Mouse (Mus musculus) testis, adult 2 months (tissue): ENCODE results near the gene Slc51b. TPM values are rescaled to one million over a fixed set of nuclear protein-coding genes. Genes with fewer than 3 reads are reported as not detected.
A peak's percentile ranks its signal among the peaks of the same experiment; 100 is the strongest.

Experiments used
- H3K27ac ChIP-seq: fragments of 200-500 bp; 2 replicates; pipeline ENCODE4 v1.5.1; 2012; ENCODE audit warnings: low read depth, low read length; ENCODE audit not compliant: control insufficient read depth, insufficient read depth
- H3K27me3 ChIP-seq: fragments of 200-500 bp; 2 replicates; pipeline ENCODE4 v1.6.1; 2012; ENCODE audit warnings: mild to moderate bottlenecking, low read length, moderate library complexity; ENCODE audit not compliant: control insufficient read depth, insufficient read depth
- H3K36me3 ChIP-seq: fragments of 200-500 bp; 2 replicates; pipeline ENCODE4 v1.6.1; 2012; ENCODE audit warnings: mild to moderate bottlenecking, low read length; ENCODE audit not compliant: control insufficient read depth, insufficient read depth
- H3K4me1 ChIP-seq: fragments of 200-500 bp; 2 replicates; pipeline ENCODE4 v1.6.1; 2012; ENCODE audit warnings: low read length; ENCODE audit not compliant: control insufficient read depth, insufficient read depth
- H3K4me3 ChIP-seq: fragments of 200-500 bp; 2 replicates; pipeline ENCODE4 v1.5.1; 2012; ENCODE audit warnings: low read depth, mild to moderate bottlenecking, low read length, moderate library complexity, mixed read lengths; ENCODE audit not compliant: control insufficient read depth
- CTCF ChIP-seq: fragments of 200-500 bp; IDR thresholded peaks from 2 replicates; pipeline ENCODE4 v1.5.1; 2012; ENCODE audit warnings: low read depth, mild to moderate bottlenecking, inconsistent platforms, low read length, moderate library complexity; ENCODE audit not compliant: control insufficient read depth, insufficient read depth, insufficient replicate concordance
- POLR2A ChIP-seq: fragments of 200-500 bp; IDR thresholded peaks from 2 replicates; pipeline ENCODE4 v1.6.1; 2012; ENCODE audit warnings: low read depth, mild to moderate bottlenecking, inconsistent platforms, low read length, moderate library complexity; ENCODE audit not compliant: control insufficient read depth
- polyA plus RNA-seq: library from polyadenylated mRNA; depleted of rRNA; stranded (reverse); fragments of >200 nt; gene quantifications from 2 replicates; pipeline ENCODE4 v1.2.3, GENCODE M21; 2012

Slc51b gene
- polyA plus RNA-seq, 1 experiment = not detected

GRCm38 (mm10) chr9:65458975-65459374 is 36.2 kb upstream of the Slc51b start:
- Histone ChIP-seq H3K27ac (no peak overlapping the region), H3K27me3 (no peaks in the 10 kb centered on the region), H3K4me3 (no peak overlapping the region), H3K4me1 (peaks cover 11% of the 10 kb centered on the region), H3K36me3 (no peaks in the 10 kb centered on the region)
- no peak for TF ChIP-seq CTCF

DNA sequence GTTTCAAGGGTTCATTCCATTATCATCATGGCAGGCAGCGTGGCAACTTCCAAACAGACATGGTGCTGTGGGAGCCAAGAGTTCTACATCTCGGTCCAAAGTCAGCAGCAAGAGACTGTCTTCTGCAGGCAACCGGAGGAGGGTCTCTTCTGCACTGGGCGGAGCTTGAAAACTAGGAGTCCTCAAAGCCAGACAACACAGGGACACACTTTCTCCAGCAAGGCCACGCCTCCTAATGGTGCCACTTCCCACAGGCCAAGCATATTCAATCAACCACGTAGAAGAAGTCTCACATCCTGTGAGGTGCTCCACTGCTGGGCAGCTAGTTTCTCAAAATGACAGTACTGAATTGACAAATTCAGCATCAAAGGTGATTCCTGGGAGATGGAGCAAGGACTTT is 25.2 kb upstream of the Slc51b start:
- no peak overlapping the region for H3K4me3 ChIP-seq
- no peaks in the 10 kb centered on the region for H3K4me1 ChIP-seq
- H3K36me3 ChIP-seq = no peaks in the 10 kb centered on the region
- TF ChIP-seq POLR2A (no peak), CTCF (no peak)
- no peaks in the 10 kb centered on the region for H3K27me3 ChIP-seq
- H3K27ac ChIP-seq = no peak overlapping the region

DNA sequence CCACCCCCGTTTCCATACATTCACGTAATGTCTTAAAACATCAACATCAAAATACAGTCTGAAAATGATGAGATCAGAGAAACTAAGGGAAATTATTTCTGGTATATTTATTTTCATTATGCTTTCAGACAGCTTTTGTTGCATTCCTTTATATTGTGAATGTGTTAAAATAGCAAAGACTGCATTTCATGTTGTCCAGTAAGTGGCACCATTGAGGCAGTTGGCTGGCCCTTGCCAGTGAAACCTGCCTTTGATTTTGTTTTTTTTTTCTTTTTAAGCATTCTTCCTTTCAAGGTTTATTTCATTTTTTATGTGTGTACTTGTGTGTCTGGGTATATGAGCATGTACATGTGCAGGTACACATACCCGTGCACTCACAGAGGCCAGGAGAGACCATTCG is 21.9 kb upstream of the Slc51b start:
- Histone ChIP-seq H3K27me3 (no peaks in the 10 kb centered on the region), H3K4me3 (no peak overlapping the region), H3K4me1 (no peaks in the 10 kb centered on the region), H3K36me3 (no peaks in the 10 kb centered on the region), H3K27ac (no peak overlapping the region)
- no peak for TF ChIP-seq POLR2A
- TF ChIP-seq CTCF = no peak

- Histone ChIP-seq H3K4me1 (peaks cover 5% of the 10 kb centered on the region), H3K27me3 (no peaks in the 10 kb centered on the region), H3K27ac (peak within 1 kb of the TSS; percentile 39), H3K36me3 (no peaks in the 10 kb centered on the region), H3K4me3 (peak within 1 kb of the TSS; percentile 96)
- TF ChIP-seq CTCF = 0 out of 2 replicates have a peak, but pooled peaks have one; percentile 12
- TF ChIP-seq POLR2A = peak; percentile 96
These were observed 13.0 kb upstream of the Slc51b start, which contains the start of gene Mtfmt for GRCm38 (mm10) chr9:65435671-65436301. Gene Mtfmt (plus strand): TSS chr9:65435782.

- peaks cover 5% of the 10 kb centered on the region for H3K4me1 ChIP-seq
- no peaks in the 10 kb centered on the region for H3K27me3 ChIP-seq
- TF ChIP-seq CTCF (no peak), POLR2A (no peak)
- H3K4me3 ChIP-seq = no peak overlapping the region
- H3K27ac ChIP-seq = 0 out of 2 replicates have a peak overlapping the region, but pooled peaks have one; percentile 15
- no peaks in the 10 kb centered on the region for H3K36me3 ChIP-seq
These were observed 12.5 kb upstream of the Slc51b start for GRCm38 (mm10) chr9:65435211-65435610.

- H3K36me3 ChIP-seq = no peaks in the 10 kb centered on the region
- H3K4me1 ChIP-seq = peaks cover 5% of the 10 kb centered on the region
- no peaks in the 10 kb centered on the region for H3K27me3 ChIP-seq
- H3K27ac ChIP-seq = no peak overlapping the region
- H3K4me3 ChIP-seq = no peak overlapping the region
- TF ChIP-seq CTCF (peak; percentile 59), POLR2A (no peak)
These were observed 11.4 kb upstream of the Slc51b start for GRCm38 (mm10) chr9:65434140-65434539.

GRCm38 (mm10) chr9:65432236-65432635 is 9.5 kb upstream of the Slc51b start:
- TF ChIP-seq CTCF (peak; percentile 85), POLR2A (no peak)
- H3K27ac ChIP-seq = no peak overlapping the region
- no peak overlapping the region for H3K4me3 ChIP-seq
- H3K27me3 ChIP-seq = no peaks in the 10 kb centered on the region
- H3K36me3 ChIP-seq = no peaks in the 10 kb centered on the region
- H3K4me1 ChIP-seq = peaks cover 5% of the 10 kb centered on the region

DNA sequence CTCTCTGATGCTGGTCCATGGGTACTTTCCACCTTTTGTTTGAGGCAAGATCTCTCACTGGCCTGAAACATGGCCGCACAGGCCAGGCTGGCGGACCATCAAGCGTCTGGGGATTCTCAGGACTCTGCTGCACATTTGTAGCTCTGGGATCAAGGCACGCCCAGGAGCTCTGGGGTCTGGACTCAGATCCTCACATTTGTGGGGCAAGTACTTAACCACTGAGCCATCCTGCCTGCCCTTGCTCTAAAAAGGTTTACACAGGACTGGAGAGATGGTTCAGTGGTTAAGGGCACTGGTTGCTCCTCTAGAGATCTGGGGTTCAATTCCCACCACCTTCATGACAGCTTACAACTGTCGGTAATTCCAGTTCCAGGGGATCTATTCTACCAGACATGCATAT is 8.2 kb upstream of the Slc51b start:
- Histone ChIP-seq H3K36me3 (no peaks in the 10 kb centered on the region), H3K27me3 (no peaks in the 10 kb centered on the region), H3K27ac (no peak overlapping the region), H3K4me1 (peaks cover 2% of the 10 kb centered on the region), H3K4me3 (no peak overlapping the region)
- TF ChIP-seq POLR2A (no peak), CTCF (no peak)
